Mouse (Mus musculus): ENCODE measurements around the gene Glrp1.

Glrp1 gene

DNA sequence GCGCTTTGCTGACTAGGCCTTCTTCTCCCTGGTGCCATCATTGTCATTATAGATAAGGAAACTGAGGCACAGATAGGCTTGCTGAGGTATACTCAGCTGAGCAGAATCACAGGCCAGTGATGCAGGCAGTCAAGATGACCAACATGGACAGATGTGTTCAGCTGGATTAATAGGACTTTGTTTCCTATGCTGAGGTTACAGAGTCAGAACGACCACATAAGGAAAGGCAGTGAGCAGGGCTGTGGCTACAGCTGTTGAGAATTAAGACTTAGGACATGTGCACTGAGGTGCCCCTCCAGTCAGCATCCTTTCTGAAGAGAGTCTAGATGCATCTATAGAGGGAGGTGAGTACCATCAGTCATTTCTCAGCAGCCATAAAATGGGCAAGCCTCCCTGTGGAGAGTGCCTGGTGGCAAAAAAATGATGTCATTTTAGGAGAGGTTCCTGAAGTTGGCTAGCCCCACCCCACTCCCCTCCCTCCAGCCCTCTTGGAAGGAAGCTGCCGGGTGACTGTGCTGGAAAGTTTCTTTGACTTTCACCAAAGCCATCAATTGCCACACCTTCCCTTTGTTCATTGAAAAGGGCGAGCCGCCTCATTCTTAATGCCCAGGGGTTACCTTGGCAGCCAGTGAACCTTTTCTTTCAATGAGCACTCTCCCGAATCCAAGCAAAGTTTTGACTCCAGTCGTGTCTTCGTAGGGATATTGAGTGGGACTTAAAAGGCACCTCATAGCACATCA is 43.4 kb downstream of the Glrp1 start:
- in situ Hi-C loops (cut with MboI, MseI), result loop anchor here (5.0 kb wide), 2 partner anchors 56 to 241 kb away; no protein-coding TSS in a partner anchor

DNA sequence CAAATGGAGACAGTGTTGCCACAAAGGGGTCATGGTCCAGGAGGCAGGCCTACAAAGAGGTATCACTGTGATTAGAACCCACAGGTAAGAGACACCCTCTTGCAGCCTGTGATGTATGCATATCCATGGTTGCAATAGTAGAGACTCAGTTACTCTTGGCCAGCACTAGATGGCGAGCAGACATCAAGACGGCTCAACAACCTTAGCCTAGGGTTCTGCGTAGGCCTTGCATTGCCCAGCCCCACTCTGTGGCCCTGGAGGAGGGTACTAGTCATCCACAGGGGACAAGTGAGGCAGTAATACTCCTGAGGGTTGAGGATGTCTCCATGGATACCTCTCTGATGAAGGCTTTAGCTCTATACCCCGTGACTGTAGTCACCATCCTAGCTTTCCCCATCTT is 44.1 kb downstream of the Glrp1 start:
- in situ Hi-C loops (cut with MboI, MseI), result loop anchor here (5.0 kb wide), 2 partner anchors 57 to 242 kb away; no protein-coding TSS in a partner anchor

DNA sequence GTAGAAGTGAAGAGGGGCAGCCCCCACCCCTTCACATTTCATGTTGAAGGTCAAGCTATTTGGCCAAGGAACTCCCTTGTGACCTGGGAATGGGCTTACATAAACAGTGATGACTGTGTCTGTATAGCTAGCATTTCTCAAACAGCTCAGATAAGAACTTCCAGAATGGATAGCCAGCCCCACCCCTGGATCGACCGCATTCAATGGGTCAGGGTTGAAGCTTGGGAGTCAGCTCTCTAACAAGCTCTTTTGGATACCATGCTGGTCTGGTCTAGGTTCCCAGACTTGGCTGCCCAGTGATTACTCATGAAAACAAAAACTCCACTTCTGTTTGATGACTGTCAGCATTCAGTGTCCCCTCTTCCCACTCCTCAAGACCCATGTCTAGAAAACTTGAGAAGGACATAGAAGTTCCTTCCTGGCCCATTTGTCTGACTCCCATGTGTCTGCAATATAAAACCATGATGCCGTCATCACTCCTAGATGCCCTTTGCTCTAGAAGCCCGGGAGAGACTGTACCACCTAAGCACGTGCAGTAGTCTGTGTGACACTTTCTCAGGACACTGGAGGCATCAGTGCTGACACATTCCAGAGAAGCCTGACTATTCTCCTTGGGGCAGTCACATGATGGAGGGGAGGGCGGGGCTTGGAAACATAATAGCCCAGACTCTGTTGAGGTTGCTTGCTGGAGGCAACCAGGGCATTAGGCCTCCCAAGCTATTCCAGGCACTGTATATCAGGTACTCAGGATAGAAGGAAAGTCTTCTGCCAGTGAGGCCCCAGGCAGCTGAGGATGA is 45.6 kb downstream of the Glrp1 start:
- in situ Hi-C loops (cut with MboI, MseI), result no loop called here

DNA sequence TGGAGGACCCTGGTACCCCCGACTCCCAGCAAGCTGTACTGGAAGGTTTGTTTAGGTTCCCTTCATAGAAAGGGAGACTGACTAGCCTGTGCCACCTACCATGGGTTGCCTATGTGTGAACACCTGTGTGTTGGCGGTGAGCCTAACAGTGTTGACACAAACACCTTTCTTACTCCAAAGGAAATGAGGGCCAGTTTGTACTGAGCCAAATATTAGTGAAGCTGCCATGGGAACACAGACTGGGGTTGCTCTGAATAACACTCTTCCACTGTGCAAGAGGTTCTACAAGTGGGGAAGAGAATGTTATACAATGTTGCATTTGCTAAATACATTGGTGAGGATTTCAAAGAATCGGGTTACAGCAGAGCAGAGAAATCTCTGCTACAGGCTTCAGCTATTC is 46.6 kb downstream of the Glrp1 start:
- in situ Hi-C loops (cut with MboI, MseI), result no loop called here

DNA sequence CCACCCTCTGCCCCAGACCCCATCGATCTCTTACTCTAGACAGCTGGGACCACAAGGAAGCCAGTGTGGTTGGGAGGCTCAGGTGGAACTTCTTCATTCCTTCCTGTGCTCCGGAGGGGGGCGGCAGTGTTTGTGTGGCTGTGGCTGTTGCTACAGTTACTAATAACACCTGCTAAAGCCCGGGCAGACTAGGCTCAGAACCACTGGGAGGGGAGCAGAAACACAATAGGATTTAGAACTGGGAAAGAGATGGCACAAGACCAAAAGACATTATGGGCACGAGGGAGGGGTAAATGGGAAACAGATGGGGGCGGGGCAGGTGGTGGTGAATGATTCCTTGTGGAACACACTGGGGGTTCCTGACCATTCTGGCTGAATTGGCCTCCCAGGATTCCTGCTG is 47.4 kb downstream of the Glrp1 start:
- in situ Hi-C loops (cut with MboI, MseI), result no loop called here

DNA sequence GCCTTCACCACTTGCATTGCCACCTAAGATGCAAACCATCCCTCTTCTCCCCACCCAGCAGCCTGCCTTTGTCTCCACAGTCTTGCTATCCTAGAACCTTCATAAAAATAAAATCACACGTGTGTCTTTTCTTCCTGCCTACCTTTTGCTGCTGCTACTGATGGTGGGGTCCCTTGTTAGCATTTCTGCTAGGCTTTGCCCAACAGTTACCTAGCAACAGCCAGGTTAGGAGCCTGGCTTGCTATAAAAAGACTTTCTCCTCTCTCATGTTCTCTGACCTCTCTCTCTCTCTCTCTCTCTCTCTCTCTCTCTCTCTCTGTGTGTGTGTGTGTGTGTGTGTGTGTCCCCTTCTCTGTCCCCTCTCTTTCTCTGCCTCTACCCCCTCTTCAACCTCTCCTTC is 48.8 kb downstream of the Glrp1 start:
- in situ Hi-C loops (cut with MboI, MseI), result no loop called here

DNA sequence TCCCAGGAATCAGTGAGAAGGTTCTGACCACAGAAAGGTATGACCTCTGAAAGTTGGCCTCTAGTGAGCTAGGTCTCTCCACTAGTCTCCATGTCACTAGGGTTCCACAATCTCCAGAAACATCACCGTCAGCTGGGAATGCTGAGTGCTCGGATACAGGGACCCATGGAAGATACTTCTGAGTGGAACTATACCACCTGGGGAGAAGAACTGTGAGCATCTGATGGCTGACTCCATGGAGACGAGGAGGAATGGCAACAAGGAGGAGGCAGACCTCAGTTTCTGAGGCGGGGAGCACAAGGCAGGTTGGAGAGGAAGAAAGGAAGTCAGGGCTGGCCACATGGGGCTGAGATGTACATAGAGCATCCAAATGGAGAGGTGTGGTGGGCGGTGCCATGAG is 50.2 kb downstream of the Glrp1 start:
- in situ Hi-C loops (cut with MboI, MseI), result no loop called here

DNA sequence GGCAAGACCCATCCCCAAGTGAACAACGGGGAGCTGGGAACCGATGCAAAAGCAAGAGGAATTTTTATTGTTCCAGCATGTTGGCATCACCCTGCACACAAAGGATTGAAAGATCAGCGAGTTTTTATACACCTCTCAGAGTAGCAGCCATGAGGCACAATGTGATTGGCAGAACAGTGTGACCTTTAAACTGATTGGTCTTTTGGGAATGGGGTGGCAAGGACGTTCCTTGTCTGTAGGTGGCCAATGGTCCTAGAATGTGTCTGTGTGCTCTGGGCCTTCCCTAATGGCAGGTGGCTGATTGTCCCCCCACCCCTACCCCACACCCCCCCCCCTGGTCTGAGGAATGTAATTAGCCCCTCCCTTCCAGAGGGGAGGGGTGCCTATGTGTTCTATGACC is 50.7 kb downstream of the Glrp1 start:
- in situ Hi-C loops (cut with MboI, MseI), result no loop called here

DNA sequence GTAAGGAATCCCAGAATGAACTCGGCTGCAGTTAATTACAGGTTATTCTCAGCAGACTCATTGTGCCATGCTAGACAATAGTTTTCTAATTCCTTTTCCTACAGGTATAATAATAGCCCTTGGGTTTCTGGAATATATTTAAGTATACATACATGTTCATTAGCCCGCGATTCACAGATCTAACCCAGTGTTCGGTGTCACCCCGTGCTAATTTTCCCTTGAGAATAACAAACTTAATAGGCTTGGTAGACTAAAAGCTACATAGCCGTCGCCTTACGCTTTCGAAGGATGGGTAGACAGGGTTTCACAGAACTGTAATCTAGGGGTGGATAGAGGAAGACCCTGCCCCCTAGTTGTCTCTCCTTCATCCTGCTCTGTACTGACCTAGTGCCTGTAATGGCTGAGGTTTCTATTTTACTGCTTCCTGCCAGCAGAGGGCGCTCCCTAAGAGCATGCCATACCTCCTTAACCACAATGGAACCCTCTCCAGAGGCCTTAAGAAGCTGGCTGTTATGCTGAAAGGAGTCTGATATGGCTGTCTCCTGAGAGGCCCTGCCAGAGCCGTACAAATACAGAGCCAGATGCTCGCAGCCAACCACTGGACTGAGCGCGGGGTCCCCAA is 53.3 kb downstream of the Glrp1 start:
- in situ Hi-C loops (cut with MboI, MseI), result no loop called here

DNA sequence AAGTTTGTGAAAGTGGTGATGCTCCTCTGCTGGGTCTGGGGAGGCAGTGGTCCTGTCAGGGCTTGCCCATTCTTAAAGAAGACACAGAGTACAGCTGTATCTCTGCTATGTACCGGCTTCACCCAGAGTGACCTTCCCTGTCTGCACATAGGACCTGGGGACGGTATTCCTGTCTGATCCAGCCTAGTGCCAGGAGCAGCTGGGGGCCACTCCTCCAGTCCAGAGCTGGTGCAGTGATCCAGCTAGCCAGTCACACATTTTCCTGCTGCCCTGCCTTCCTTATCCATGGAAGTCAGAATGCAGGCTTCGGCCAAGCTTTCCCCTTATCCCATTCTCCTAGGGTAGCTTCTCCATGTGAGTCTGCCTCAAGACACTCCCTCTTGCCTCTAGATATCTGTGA is 54.1 kb downstream of the Glrp1 start:
- in situ Hi-C loops (cut with MboI, MseI), result no loop called here

DNA sequence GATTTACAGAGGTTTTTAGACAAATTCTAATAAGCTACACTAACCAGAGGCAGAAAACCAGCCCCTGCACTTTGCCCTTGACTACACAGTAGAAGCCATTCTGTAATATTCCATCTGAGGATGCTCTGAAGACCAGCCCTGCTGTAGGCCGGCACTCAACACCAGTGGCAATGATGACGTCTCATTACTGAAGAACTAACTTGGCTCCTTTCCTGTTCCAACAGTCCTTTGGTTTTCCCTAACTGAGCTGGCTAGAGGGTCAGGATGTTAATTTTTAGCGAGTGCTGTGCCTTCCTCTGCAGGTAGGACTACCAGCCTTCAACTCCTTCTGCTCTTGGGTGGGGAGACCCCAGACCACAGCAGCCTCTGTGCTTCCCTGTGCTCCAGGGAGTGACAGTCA is 55.2 kb downstream of the Glrp1 start:
- in situ Hi-C loops (cut with MboI, MseI), result no loop called here

DNA sequence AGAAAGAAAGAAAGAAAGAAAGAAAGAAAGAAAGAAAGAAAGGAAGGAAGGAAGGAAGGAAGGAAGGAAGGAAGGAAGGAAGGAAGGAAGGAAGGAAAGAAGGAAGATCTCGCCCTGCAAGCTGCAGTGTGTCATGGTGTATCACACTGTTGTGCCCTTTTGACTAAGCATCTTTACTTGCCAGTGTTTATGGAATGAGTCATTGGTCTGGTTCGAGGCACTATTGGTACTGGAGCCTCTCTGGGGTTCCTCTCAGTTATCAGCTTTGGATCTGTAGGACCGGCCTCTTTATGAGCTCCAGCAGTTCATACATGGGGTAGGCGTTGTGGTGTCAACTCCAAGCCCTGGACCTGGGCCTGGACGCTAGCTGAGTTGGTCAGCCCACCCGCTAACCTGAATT is 57.7 kb downstream of the Glrp1 start:
- in situ Hi-C loops (cut with MboI, MseI), result no loop called here

DNA sequence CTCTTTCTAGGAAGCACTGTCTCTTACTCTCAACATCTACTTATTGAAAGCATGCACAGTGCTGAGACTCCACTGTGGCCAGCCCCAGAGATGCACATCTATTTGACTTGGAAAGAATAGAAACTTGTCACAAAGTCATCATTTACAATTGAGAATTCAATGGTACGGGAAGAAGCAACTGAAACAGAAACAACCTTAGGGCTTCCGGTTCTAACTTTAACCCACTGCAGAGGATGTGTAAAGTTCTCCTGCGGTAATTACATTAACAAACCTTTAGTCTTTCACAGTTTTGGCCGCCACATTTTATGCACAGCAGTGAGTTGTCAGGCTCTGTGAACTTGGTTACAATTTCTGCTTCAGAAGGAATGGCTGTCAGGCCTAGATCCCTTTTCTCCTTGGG is 59.2 kb downstream of the Glrp1 start:
- in situ Hi-C loops (cut with MboI, MseI), result no loop called here
